Mouse (Mus musculus) olfactory bulb, adult 2 months (tissue): ENCODE data around the gene Lmna. TPM values are rescaled to one million over a fixed set of nuclear protein-coding genes. Genes with fewer than 3 reads are reported as not detected.

ENCODE experiments used
- H3K27ac ChIP-seq: fragments of 200-500 bp; 2 replicates; pipeline ENCODE4 v1.5.1; 2012; ENCODE audit warnings: low read depth, low read length; ENCODE audit not compliant: insufficient read depth
- H3K4me1 ChIP-seq: fragments of 200-500 bp; 2 replicates; pipeline ENCODE4 v1.6.1; 2012; ENCODE audit warnings: low read length; ENCODE audit not compliant: control insufficient read depth, insufficient read depth
- H3K4me3 ChIP-seq: fragments of 200-500 bp; 2 replicates; pipeline ENCODE4 v1.5.1; 2012; ENCODE audit warnings: mild to moderate bottlenecking, low read depth, low read length, moderate library complexity; ENCODE audit not compliant: insufficient read depth
- CTCF ChIP-seq: fragments of 200-500 bp; IDR thresholded peaks from 2 replicates; pipeline ENCODE4 v1.5.1; 2012; ENCODE audit warnings: low read depth, mild to moderate bottlenecking, low read length, moderate library complexity; ENCODE audit not compliant: insufficient read depth
- POLR2A ChIP-seq: fragments of 200-500 bp; IDR thresholded peaks from 2 replicates; pipeline ENCODE4 v1.6.1; 2012; ENCODE audit warnings: mild to moderate bottlenecking, low read depth, low read length, moderate library complexity; ENCODE audit not compliant: insufficient read depth
- WGBS: fragments of 180-500 bp; shearing (Covaris S2); methylation state at CpG from one replicate; pipeline ENCODE4 v1.1.7; 2018; 5-methylcytosine and 5-hydroxymethylcytosine counted together
- polyA plus RNA-seq: library from polyadenylated mRNA; stranded (reverse); fragments of >200 nt; gene quantifications from 2 replicates; pipeline ENCODE4 v1.2.4, GENCODE M21; 2012; ENCODE audit warnings: low replicate concordance; ENCODE audit not compliant: missing spikeins, insufficient read depth, insufficient read length

Lmna gene
- polyA plus RNA-seq, 1 experiment, result not detected

DNA sequence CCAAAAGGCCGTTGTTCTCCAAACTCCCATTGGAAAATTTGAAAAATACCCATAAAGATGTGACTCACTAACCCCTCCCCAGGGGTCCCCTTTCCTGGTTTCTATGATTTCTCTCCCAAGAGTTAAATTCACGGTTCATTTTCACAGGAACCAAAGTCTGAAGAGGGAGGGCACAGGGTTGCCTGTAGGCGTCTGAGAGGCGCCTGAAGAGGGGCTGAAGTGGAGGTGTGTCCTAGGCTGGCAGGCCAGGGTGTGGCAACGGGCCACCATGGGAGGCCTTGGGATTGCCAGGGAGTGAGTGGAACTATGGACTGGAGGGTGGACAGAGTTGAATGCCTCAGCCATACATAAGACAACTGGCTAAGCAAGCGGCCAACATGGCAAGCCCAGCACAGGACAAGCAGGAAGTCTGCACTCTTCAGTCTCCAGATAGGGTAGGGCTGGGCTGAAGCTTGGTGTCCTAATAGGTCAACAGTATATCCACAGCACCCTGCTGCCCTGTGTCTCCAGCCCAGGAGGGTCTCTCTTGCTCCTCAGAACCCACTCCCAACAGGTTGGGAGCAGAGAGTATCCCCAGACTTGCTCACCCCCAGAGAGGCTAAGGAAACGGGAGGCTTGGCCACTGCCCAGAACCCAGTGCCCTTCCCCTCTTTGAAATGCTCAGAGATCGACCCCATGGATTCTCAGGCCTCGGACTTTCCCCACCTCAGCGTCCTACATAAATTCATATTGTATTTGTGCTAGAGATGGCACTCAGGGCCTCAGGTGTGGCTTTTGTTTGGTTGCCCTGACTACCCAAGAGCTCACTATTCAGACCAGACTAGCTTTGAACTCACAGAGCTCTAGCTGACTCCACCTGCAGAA lies 4.7 kb upstream of the Lmna start:
- Histone ChIP-seq H3K4me1 (peaks cover 42% of the 10 kb centered on the region), H3K4me3 (no peak overlapping the region), H3K27ac (no peak overlapping the region)
- TF ChIP-seq POLR2A (no peak), CTCF (no peak)
- WGBS, result 80% methylated on average over 10 of the region's 10 CpGs

GRCm38 (mm10) chr3:88513546-88514115 lies 3.9 kb upstream of the Lmna start:
- H3K4me3 ChIP-seq, result no peak overlapping the region
- no peak for TF ChIP-seq CTCF
- TF ChIP-seq POLR2A, result no peak
- no peak overlapping the region for H3K27ac ChIP-seq
- peaks cover 46% of the 10 kb centered on the region for H3K4me1 ChIP-seq
- 76% methylated on average over 7 of the region's 7 CpGs for WGBS

- Histone ChIP-seq H3K4me1 (peaks cover 46% of the 10 kb centered on the region), H3K27ac (no peak overlapping the region), H3K4me3 (no peak overlapping the region)
- TF ChIP-seq POLR2A (no peak), CTCF (no peak)
- 26% methylated on average over 15 of the region's 15 CpGs for WGBS
These were observed 3.3 kb upstream of the Lmna start for GRCm38 (mm10) chr3:88512896-88513545.

GRCm38 (mm10) chr3:88512141-88512895 lies 2.6 kb upstream of the Lmna start:
- TF ChIP-seq CTCF (no peak), POLR2A (no peak)
- WGBS, result 56% methylated on average over 6 of the region's 6 CpGs
- Histone ChIP-seq H3K4me3 (no peak overlapping the region), H3K27ac (no peak overlapping the region), H3K4me1 (peaks cover 46% of the 10 kb centered on the region)

DNA sequence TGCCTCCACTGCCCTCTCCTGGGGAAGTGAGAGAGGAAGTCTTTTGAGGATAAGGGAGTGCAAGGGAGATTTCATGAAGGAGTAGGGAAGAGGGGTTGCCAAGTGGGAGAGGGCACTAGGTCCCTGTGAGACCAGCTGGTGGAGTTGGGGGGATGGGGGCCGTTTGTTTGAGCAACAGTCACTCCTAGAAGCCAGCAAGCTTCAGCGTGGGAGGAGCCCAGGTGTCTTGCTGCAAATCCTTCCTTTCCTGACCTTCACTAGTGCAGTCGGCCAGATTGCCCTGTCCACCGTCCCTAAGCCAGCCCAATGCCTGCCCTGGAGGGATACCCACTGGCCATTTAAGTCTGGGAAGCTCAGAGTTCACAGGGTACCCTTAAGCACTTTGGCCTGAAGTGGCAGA lies 1.8 kb upstream of the Lmna start:
- Histone ChIP-seq H3K4me3 (no peak overlapping the region), H3K4me1 (peaks cover 46% of the 10 kb centered on the region), H3K27ac (no peak overlapping the region)
- WGBS, result 68% methylated on average over 4 of the region's 4 CpGs
- no peak for TF ChIP-seq CTCF
- TF ChIP-seq POLR2A, result no peak

GRCm38 (mm10) chr3:88510421-88511289 lies 899 bp upstream of the Lmna start:
- WGBS, result 48% methylated on average over 13 of the region's 13 CpGs
- TF ChIP-seq CTCF (no peak), POLR2A (no peak)
- Histone ChIP-seq H3K4me3 (peak overlapping the region; percentile 50), H3K4me1 (peaks cover 46% of the 10 kb centered on the region), H3K27ac (peak overlapping the region; percentile 30)

- 78% methylated on average over 3 of the region's 3 CpGs for WGBS
- TF ChIP-seq POLR2A (no peak), CTCF (no peak)
These were observed 506 bp downstream of the Lmna start for GRCm38 (mm10) chr3:88509250-88509649.

DNA sequence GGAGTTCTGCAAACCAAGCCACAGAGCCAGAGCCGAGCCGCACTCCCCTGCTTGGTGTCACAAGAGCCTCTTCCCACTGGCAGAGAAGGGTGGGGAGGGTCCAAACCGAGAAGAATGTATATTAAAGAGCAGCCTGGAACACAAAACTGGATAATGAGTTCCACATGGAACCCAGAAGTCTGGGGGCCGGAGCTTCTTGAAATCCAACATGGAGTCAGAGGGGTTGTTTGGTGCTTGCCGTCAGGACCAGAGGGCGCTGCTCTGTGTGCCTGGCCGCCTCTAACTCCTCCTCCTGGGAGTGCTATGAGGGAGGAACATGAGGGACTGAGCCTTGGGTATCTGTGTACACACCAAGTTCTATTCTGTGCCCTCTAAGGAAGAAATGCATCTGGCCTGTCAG lies 4.0 kb downstream of the Lmna start:
- Histone ChIP-seq H3K27ac (no peak overlapping the region), H3K4me1 (peaks cover 41% of the 10 kb centered on the region), H3K4me3 (no peak overlapping the region)
- 62% methylated on average over 7 of the region's 7 CpGs for WGBS
- TF ChIP-seq CTCF (no peak), POLR2A (no peak)

More at GRCm38 (mm10) chr3:88509250-88509649, 506 bp downstream of the Lmna start:
- Histone ChIP-seq H3K4me1 (peaks cover 55% of the 10 kb centered on the region), H3K27ac (peak overlapping the region; percentile 95), H3K4me3 (no peak overlapping the region; the same call in 1 of the 2 replicates)
